Mouse (Mus musculus) ES-E14 (cell line): Measurements from ENCODE around the gene Fam174b. TPM values are rescaled to one million over a fixed set of nuclear protein-coding genes. Genes with fewer than 3 reads are reported as not detected.

ENCODE experiments used
- DNase-seq: peaks from one replicate; pipeline ENCODE4 v3.0.0-alpha.2; 2013; ENCODE audit warnings: low read depth, low spot score
- H3K27ac ChIP-seq: 2 replicates; pipeline ENCODE4 v1.5.1; 2012; ENCODE audit warnings: low read depth, mild to moderate bottlenecking, low read length, moderate library complexity, mixed read lengths; ENCODE audit not compliant: poor library complexity, insufficient read depth, severe bottlenecking
- H3K36me3 ChIP-seq: 2 replicates; pipeline ENCODE4 v1.6.1; 2012; ENCODE audit warnings: mild to moderate bottlenecking, low read length, moderate library complexity, mixed read lengths; ENCODE audit not compliant: control insufficient read depth, poor library complexity, insufficient read depth, severe bottlenecking
- H3K4me1 ChIP-seq, 2 experiments: fragments of 150-350 bp in 1 of 2; sonication (generic) in 1 of 2; 2 replicates each; pipeline ENCODE4 v1.6.1; 2012; ENCODE audit warnings: low read length in 2 of 2, mild to moderate bottlenecking in 1 of 2, mixed read lengths in 1 of 2; ENCODE audit not compliant: control insufficient read depth in 2 of 2, insufficient read depth in 2 of 2, poor library complexity in 1 of 2
- H3K4me3 ChIP-seq, 2 experiments: fragments of 150-350 bp in 1 of 2; sonication (generic) in 1 of 2; 2 replicates each; pipeline ENCODE4 v1.5.1; 2012; ENCODE audit warnings: low read length in 2 of 2, low read depth in 1 of 2, mild to moderate bottlenecking in 1 of 2, mixed read lengths in 1 of 2; ENCODE audit not compliant: insufficient read depth in 1 of 2, poor library complexity in 1 of 2, severe bottlenecking in 1 of 2
- H3K9ac ChIP-seq: 2 replicates; pipeline ENCODE4 v1.6.1; 2012; ENCODE audit warnings: low read depth, mild to moderate bottlenecking, low read length, mixed read lengths; ENCODE audit not compliant: poor library complexity, insufficient read depth, severe bottlenecking
- H3K9me3 ChIP-seq: fragments of 150-350 bp; sonication (generic); 2 replicates; pipeline ENCODE4 v1.6.1; 2012; ENCODE audit warnings: low read depth, mild to moderate bottlenecking, low read length; ENCODE audit not compliant: control insufficient read depth, insufficient read depth
- CHD2 ChIP-seq: IDR thresholded peaks from 2 replicates; pipeline ENCODE4 v1.6.1; 2014; ENCODE audit warnings: mild to moderate bottlenecking, low read depth, low read length, inconsistent platforms
- HCFC1 ChIP-seq: IDR thresholded peaks from 2 replicates; pipeline ENCODE4 v1.6.1; 2012; ENCODE audit warnings: low read length, inconsistent platforms, borderline replicate concordance; ENCODE audit not compliant: insufficient read depth
- MAFK ChIP-seq: IDR thresholded peaks from 2 replicates; pipeline ENCODE4 v1.6.1; 2014; ENCODE audit warnings: mild to moderate bottlenecking, low read depth, low read length, inconsistent platforms; ENCODE audit not compliant: insufficient read depth
- ZC3H11A ChIP-seq: IDR thresholded peaks from 2 replicates; pipeline ENCODE4 v1.6.1; 2012; ENCODE audit warnings: low read depth, mild to moderate bottlenecking, inconsistent platforms, low read length, borderline replicate concordance
- ZNF384 ChIP-seq: IDR thresholded peaks from 2 replicates; pipeline ENCODE4 v1.6.1; 2012; ENCODE audit warnings: low read depth, low read length, inconsistent platforms
- in situ Hi-C, 2 experiments: fragments of 600-800 bp; cut with MboI; formaldehyde crosslinking; loops; one replicate each; pipeline ENCODE4 v1.15.1; 2025; ENCODE audit warnings: low sequenced_read_pairs in 2 of 2, inconsistent platforms in 1 of 2; ENCODE audit not compliant: unreplicated experiment in 2 of 2
- total RNA-seq: library from RNA; depleted of rRNA; stranded (reverse); fragments of 300-350 nt; gene quantifications from 2 replicates; pipeline ENCODE4 v1.2.3, GENCODE M21; 2012

Fam174b gene
- total RNA-seq, 1 experiment: 6.5 TPM

DNA sequence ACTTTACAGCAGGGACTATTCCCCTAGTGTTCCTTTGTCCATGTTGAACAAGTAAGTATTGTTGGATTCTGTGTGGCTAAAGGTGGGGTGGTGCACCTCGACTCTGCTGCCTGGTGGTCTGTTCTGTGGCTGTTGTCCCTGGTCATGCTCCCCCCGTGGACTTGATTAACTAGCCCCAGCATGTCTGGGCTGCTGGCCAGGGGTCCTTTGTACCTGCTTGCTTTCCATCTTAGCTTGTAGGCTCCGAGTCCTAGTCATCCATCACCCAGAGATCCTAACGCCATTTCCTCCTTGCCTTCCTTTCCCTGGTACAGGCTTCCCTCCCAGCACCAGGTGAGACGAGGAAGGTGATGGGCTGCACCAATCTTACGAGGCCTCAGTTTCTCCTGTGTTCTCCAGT, 1.7 kb downstream of the Fam174b start:
- H3K9ac ChIP-seq: no peak overlapping the region
- H3K36me3 ChIP-seq: no peaks in the 10 kb centered on the region
- no peak overlapping the region for H3K4me3 ChIP-seq
- no peaks in the 10 kb centered on the region for H3K9me3 ChIP-seq
- in situ Hi-C loops: no loop called here
- no peak for TF ChIP-seq ZNF384
- TF ChIP-seq ZC3H11A: no peak
- no peak for TF ChIP-seq CHD2
- TF ChIP-seq MAFK: no peak
- no peak for TF ChIP-seq HCFC1
- DNase-seq: no peak
- H3K27ac ChIP-seq: no peak overlapping the region
- H3K4me1 ChIP-seq: peaks cover 0 to 2% of the 10 kb centered on the region in 2 experiments; a peak in 1 of 4 replicates

DNA sequence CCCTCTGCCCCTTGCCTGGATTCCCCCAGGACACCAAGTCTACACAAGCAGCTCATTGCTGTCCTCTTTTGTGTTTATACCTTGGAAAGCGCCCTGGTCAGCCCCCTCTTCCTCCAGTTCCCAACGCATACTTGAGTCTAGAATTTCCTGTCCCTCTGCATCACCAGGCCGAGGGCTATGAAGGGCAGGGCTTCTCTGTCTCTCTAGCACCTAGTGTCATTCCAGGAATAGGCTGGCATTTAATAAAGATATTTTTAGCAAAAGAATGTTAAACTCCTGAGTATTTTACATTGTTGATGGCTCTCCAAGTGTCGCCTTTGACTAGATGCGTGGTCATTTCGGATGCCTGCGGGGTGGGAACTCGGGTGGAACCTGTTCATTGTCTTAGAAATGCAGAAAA, 3.0 kb downstream of the Fam174b start:
- Histone ChIP-seq H3K27ac (no peak overlapping the region), H3K36me3 (no peaks in the 10 kb centered on the region), H3K4me1 (peaks cover 0 to 2% of the 10 kb centered on the region in 2 experiments; a peak in 1 of 4 replicates), H3K4me3 (no peak overlapping the region), H3K9ac (no peak overlapping the region), H3K9me3 (no peaks in the 10 kb centered on the region)
- TF ChIP-seq HCFC1 (no peak), CHD2 (no peak), MAFK (no peak), ZNF384 (no peak), ZC3H11A (no peak)
- no peak for DNase-seq
- in situ Hi-C loops: no loop called here

DNA sequence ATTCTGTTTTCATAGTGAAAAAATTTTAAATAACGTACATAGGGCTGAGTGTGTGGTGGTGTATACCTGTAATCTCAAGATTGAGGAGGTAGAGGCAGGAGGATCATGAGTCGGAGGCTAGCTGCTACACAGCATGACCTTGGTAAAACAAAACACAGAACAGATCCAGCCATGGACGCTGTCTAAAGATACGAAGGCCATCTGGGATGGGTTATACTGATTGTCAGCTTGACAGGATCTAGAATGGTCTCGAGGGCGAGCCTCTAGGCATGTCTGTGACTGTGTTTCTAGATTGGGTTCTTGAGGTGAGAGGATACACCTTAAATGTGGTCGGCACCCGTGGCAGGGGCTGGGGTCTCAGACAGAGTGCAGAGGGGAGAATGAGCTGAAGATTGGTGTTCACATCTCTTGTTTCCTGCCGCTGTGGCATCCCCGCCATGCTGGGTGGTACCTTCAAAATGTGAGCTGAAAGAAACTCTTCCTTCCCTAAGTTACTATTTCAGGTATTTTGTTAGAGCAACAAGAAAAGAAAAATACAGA, 3.8 kb downstream of the Fam174b start:
- H3K36me3 ChIP-seq: no peaks in the 10 kb centered on the region
- peaks cover 0 to 2% of the 10 kb centered on the region in 2 experiments; a peak in 1 of 4 replicates for H3K4me1 ChIP-seq
- no peak overlapping the region for H3K27ac ChIP-seq
- TF ChIP-seq CHD2 (no peak), HCFC1 (no peak), ZC3H11A (no peak), MAFK (no peak)
- no peak overlapping the region for H3K4me3 ChIP-seq
- no peak for DNase-seq
- in situ Hi-C loops: no loop called here
- H3K9me3 ChIP-seq: no peaks in the 10 kb centered on the region
- H3K9ac ChIP-seq: no peak overlapping the region

DNA sequence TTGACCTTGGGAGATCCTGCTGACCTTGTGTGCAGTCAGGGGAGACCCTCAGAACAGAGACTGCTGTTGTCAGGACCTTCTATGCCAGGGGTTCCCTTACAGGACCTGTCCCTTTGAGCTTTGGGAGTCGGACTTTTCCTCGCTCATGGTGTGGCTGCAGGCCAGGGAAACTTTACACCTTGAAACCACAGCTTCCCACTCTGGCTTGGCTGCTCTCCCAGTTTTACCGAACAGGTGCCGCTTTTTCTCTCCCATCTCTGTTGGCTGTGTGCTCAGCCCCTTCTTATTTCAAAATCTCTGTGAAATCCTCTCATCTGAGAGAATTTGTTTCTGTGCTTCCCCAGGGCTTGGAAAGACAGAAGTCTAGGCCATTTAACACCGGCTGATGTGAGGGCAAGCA, 5.8 kb downstream of the Fam174b start:
- no peak for DNase-seq
- Histone ChIP-seq H3K27ac (no peak overlapping the region), H3K36me3 (no peaks in the 10 kb centered on the region), H3K9ac (no peak overlapping the region), H3K4me3 (no peak overlapping the region), H3K9me3 (no peaks in the 10 kb centered on the region), H3K4me1 (no peaks in the 10 kb centered on the region; a peak in 1 of 4 replicates)
- in situ Hi-C loops: no loop called here
- TF ChIP-seq ZC3H11A: no peak
- no peak for TF ChIP-seq HCFC1
- no peak for TF ChIP-seq MAFK
- no peak for TF ChIP-seq ZNF384
- no peak for TF ChIP-seq CHD2

DNA sequence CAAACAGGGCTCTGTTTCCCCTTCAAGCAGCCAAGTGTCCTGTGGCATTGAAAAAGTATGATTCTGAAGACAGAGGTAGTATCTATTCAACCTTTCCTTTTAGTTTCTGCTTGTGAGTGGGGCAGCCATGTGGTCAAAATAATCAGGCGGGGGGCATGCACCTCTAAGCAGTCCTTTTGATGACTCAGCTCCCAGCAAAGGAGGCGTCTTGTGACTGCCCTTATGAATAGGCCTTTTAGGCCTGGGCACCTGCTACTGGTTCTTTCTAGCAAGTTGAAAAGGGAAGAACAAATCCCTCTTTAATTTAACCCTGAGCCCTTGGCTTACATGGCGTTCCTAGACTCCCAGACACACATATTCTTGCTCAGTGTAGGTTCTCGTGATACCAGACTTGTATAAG, 6.7 kb downstream of the Fam174b start:
- H3K9ac ChIP-seq: no peak overlapping the region
- H3K27ac ChIP-seq: no peak overlapping the region
- no peak for DNase-seq
- no peak overlapping the region for H3K4me3 ChIP-seq
- no peaks in the 10 kb centered on the region; a peak in 1 of 4 replicates for H3K4me1 ChIP-seq
- in situ Hi-C loops: no loop called here
- no peaks in the 10 kb centered on the region for H3K36me3 ChIP-seq
- H3K9me3 ChIP-seq: no peaks in the 10 kb centered on the region
- TF ChIP-seq MAFK (no peak), CHD2 (no peak), ZC3H11A (no peak), HCFC1 (no peak), ZNF384 (no peak)
